22 mouse cellular contexts compared by ENCODE assay signal in the genomic region with DNA sequence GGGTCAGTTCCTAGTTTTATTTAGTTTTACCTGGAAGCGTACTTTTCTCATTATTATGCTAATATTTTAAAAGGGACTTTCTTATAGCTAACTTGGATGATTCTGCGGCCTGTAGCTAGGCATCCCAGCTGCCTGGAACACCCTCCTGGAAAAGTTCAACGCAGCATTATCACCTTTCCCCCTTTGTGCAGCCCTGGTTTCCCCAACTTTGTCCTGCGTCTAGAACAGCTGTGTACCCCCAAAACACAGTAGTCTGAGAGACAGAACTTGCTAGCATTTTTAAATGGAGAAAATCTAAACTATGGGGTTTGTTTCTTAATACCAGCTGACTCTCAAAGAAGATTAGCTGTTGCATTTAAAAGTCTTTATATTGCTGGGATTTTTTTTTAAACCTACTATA. TPM values are rescaled to one million over a fixed set of nuclear protein-coding genes. Genes with fewer than 3 reads are reported as not detected.
DNase-seq lines count a peak whose midpoint lies in the region; ATAC-seq and TF ChIP-seq lines count a peak whose summit lies in the region.
"Had no signal": no experiment of that assay in that cellular context is flagged by ENCODE, and none has a peak within 500 bp of the region (broad histone marks: within the 10 kb centered on the region; RNA-seq: fewer than 3 reads in every experiment).

No protein-coding gene starts in this region.

- H3K9me3 ChIP-seq in forebrain, embryonic 13.5 days (replicated peaks): no peaks in the 10 kb centered on the region
- H3K9me3 ChIP-seq in forebrain, embryonic 12.5 days: no peaks in the 10 kb centered on the region
- H3K9me3 ChIP-seq in forebrain, postnatal 0 days (ENCODE audit: low read length): no peaks in the 10 kb centered on the region
- no peaks in the 10 kb centered on the region for H3K9me3 ChIP-seq in forebrain, embryonic 16.5 days (ENCODE audit: control insufficient read depth, low read length)
- no peaks in the 10 kb centered on the region for H3K9me3 ChIP-seq in midbrain, embryonic 11.5 days (ENCODE audit: control insufficient read depth, low read length)
- no peaks in the 10 kb centered on the region for H3K9me3 ChIP-seq in midbrain, postnatal 0 days (ENCODE audit: low read length)
- H3K9me3 ChIP-seq: embryonic facial prominence, embryonic 13.5 days; embryonic facial prominence, embryonic 15.5 days had no signal

- ATAC-seq in forebrain, embryonic 13.5 days: no peak
- no peak for ATAC-seq in forebrain, embryonic 12.5 days (ENCODE audit: low FRiP score)
- ATAC-seq in forebrain, postnatal 0 days: no peak
- ATAC-seq in forebrain, embryonic 16.5 days: no peak
- ATAC-seq in midbrain, embryonic 11.5 days (ENCODE audit: low FRiP score): no peak
- ATAC-seq in midbrain, postnatal 0 days (ENCODE audit: low FRiP score): no peak

- 9% methylated on average over 4 of the region's 4 CpGs for WGBS in forebrain, embryonic 13.5 days
- 7% methylated on average over 4 of the region's 4 CpGs for WGBS in forebrain, embryonic 12.5 days
- WGBS in forebrain, postnatal 0 days: 17% methylated on average over 4 of the region's 4 CpGs
- 9% methylated on average over 4 of the region's 4 CpGs for WGBS in forebrain, embryonic 16.5 days
- WGBS in midbrain, embryonic 11.5 days: 3% methylated on average over 4 of the region's 4 CpGs
- WGBS in midbrain, postnatal 0 days: 11% methylated on average over 4 of the region's 4 CpGs

- no peak overlapping the region for H3K9ac ChIP-seq in forebrain, embryonic 13.5 days
- H3K9ac ChIP-seq in forebrain, embryonic 12.5 days: no peak overlapping the region
- H3K9ac ChIP-seq in forebrain, postnatal 0 days: no peak overlapping the region
- no peak overlapping the region for H3K9ac ChIP-seq in forebrain, embryonic 16.5 days (replicated peaks; ENCODE audit: low read depth, low read length)
- no peak overlapping the region for H3K9ac ChIP-seq in midbrain, embryonic 11.5 days (ENCODE audit: low read length)
- no peak overlapping the region for H3K9ac ChIP-seq in midbrain, postnatal 0 days (replicated peaks; ENCODE audit: low read length, poor library complexity, severe bottlenecking)
- H3K9ac ChIP-seq: embryonic facial prominence, embryonic 13.5 days; embryonic facial prominence, embryonic 15.5 days had no signal

- peaks cover 19% of the 10 kb centered on the region for H3K4me1 ChIP-seq in forebrain, embryonic 13.5 days
- peaks cover 3% of the 10 kb centered on the region; the same call in 1 of the 2 replicates for H3K4me1 ChIP-seq in forebrain, embryonic 12.5 days
- no peaks in the 10 kb centered on the region for H3K4me1 ChIP-seq in forebrain, postnatal 0 days (ENCODE audit: insufficient read depth)
- H3K4me1 ChIP-seq in forebrain, embryonic 16.5 days (replicated peaks; ENCODE audit: control insufficient read depth, insufficient read depth, low read length): peaks cover 20% of the 10 kb centered on the region; the same call in 1 of the 2 replicates
- H3K4me1 ChIP-seq in midbrain, embryonic 11.5 days (ENCODE audit: control insufficient read depth, insufficient read depth, low read length): no peaks in the 10 kb centered on the region
- H3K4me1 ChIP-seq in midbrain, postnatal 0 days (ENCODE audit: insufficient read depth, low read length): no peaks in the 10 kb centered on the region

- no peak for TF ChIP-seq CTCF in forebrain, postnatal 0 days (IDR thresholded peaks at IDR 0.05; ENCODE audit: low read depth)
- TF ChIP-seq CTCF in midbrain, postnatal 0 days (IDR thresholded peaks at IDR 0.05): no peak

- no peak overlapping the region for H3K4me3 ChIP-seq in forebrain, embryonic 13.5 days
- no peak overlapping the region for H3K4me3 ChIP-seq in forebrain, embryonic 12.5 days (replicated peaks)
- H3K4me3 ChIP-seq in forebrain, postnatal 0 days (ENCODE audit: low read depth, low read length): no peak overlapping the region
- no peak overlapping the region for H3K4me3 ChIP-seq in forebrain, embryonic 16.5 days (replicated peaks; ENCODE audit: low read length)
- no peak overlapping the region for H3K4me3 ChIP-seq in midbrain, embryonic 11.5 days (ENCODE audit: low read depth, low read length)
- H3K4me3 ChIP-seq in midbrain, postnatal 0 days (ENCODE audit: low read depth, low read length): no peak overlapping the region
- H3K4me3 ChIP-seq: embryonic facial prominence, embryonic 13.5 days; embryonic facial prominence, embryonic 15.5 days; erythroblast, embryonic 14.5 days had no signal

- peak overlapping the region; percentile 41 for H3K4me2 ChIP-seq in forebrain, embryonic 13.5 days
- no peak overlapping the region for H3K4me2 ChIP-seq in forebrain, embryonic 12.5 days
- 0 out of 2 replicates have a peak overlapping the region, but pooled peaks have one; percentile 15 for H3K4me2 ChIP-seq in forebrain, postnatal 0 days (ENCODE audit: low read depth)
- no peak overlapping the region; the same call in 1 of the 2 replicates for H3K4me2 ChIP-seq in forebrain, embryonic 16.5 days (ENCODE audit: low read length)
- H3K4me2 ChIP-seq in midbrain, embryonic 11.5 days: no peak overlapping the region
- H3K4me2 ChIP-seq in midbrain, postnatal 0 days (ENCODE audit: low read depth, low read length, poor library complexity, severe bottlenecking): no peak overlapping the region
- H3K4me2 ChIP-seq: embryonic facial prominence, embryonic 13.5 days; embryonic facial prominence, embryonic 15.5 days had no signal

- no peak overlapping the region for H3K27ac ChIP-seq in forebrain, embryonic 13.5 days
- H3K27ac ChIP-seq in forebrain, embryonic 12.5 days: no peak overlapping the region
- no peak overlapping the region for H3K27ac ChIP-seq in forebrain, postnatal 0 days (ENCODE audit: low read depth, low read length)
- no peak overlapping the region for H3K27ac ChIP-seq in forebrain, embryonic 16.5 days (ENCODE audit: low read length)
- H3K27ac ChIP-seq in midbrain, embryonic 11.5 days (ENCODE audit: low read depth, low read length): no peak overlapping the region
- H3K27ac ChIP-seq in midbrain, postnatal 0 days (ENCODE audit: low read depth, low read length): no peak overlapping the region
- H3K27ac ChIP-seq: embryonic facial prominence, embryonic 13.5 days; embryonic facial prominence, embryonic 15.5 days had no signal

- H3K36me3 ChIP-seq in forebrain, embryonic 13.5 days (ENCODE audit: poor library complexity, severe bottlenecking): no peaks in the 10 kb centered on the region
- no peaks in the 10 kb centered on the region for H3K36me3 ChIP-seq in forebrain, embryonic 12.5 days (replicated peaks)
- no peaks in the 10 kb centered on the region for H3K36me3 ChIP-seq in forebrain, postnatal 0 days (ENCODE audit: insufficient read depth)
- no peaks in the 10 kb centered on the region for H3K36me3 ChIP-seq in forebrain, embryonic 16.5 days (ENCODE audit: control insufficient read depth, insufficient read depth)
- no peaks in the 10 kb centered on the region for H3K36me3 ChIP-seq in midbrain, embryonic 11.5 days (ENCODE audit: control insufficient read depth, insufficient read depth, low read length)
- no peaks in the 10 kb centered on the region for H3K36me3 ChIP-seq in midbrain, postnatal 0 days (ENCODE audit: insufficient read depth, low read length)
- H3K36me3 ChIP-seq: embryonic facial prominence, embryonic 13.5 days; embryonic facial prominence, embryonic 15.5 days had no signal

- H3K27me3 ChIP-seq in forebrain, embryonic 13.5 days: peaks cover 91% of the 10 kb centered on the region
- peaks cover 81% of the 10 kb centered on the region for H3K27me3 ChIP-seq in forebrain, embryonic 12.5 days
- peaks cover 35% of the 10 kb centered on the region for H3K27me3 ChIP-seq in forebrain, postnatal 0 days (ENCODE audit: insufficient read depth, low read length)
- H3K27me3 ChIP-seq in forebrain, embryonic 16.5 days (replicated peaks; ENCODE audit: control insufficient read depth, insufficient read depth, low read length): peaks cover 45% of the 10 kb centered on the region
- H3K27me3 ChIP-seq in midbrain, embryonic 11.5 days (ENCODE audit: control insufficient read depth, insufficient read depth, low read length): peaks cover 62% of the 10 kb centered on the region
- peaks cover 62% of the 10 kb centered on the region for H3K27me3 ChIP-seq in midbrain, postnatal 0 days (ENCODE audit: insufficient read depth, low read length)

- no peak for DNase-seq in forebrain, postnatal 0 days
- peak; percentile 84 for DNase-seq in midbrain, embryonic 11.5 days (ENCODE audit: low spot score, missing footprints)
- no peak for DNase-seq in midbrain, postnatal 0 days (ENCODE audit: low spot score)
- DNase-seq: adrenal gland, adult 2 months; adrenal gland, postnatal 10 days; adrenal gland, postnatal 25 days; cerebellum, adult 11 months; cerebellum, adult 18-20 months; cerebellum, adult 8-10 months; cerebellum, adult 9-11 months; cerebellum, postnatal 14 days; cerebellum, postnatal 36 days had no signal

RNA-seq across cellular contexts. Expression of a gene that starts 14.6 kb away (rescaled TPM):
- polyA plus RNA-seq in forebrain, embryonic 13.5 days (2015; fragmentation: Nextera tagmentation; extraction: Ambion mirVana): 15.5 and 16.2 TPM in 2 replicates
- polyA plus RNA-seq in forebrain, embryonic 12.5 days (2016; fragmentation: Nextera tagmentation; extraction: Ambion mirVana): 10.1 and 15.7 TPM in 2 replicates
- total RNA-seq in forebrain, postnatal 0 days (2014; rRNA removed): 19.7 and 28.9 TPM in 2 replicates
- 3.7 and 4.9 TPM in 2 replicates for polyA plus RNA-seq in forebrain, postnatal 0 days (2015; fragmentation: Nextera tagmentation; extraction: Ambion mirVana)
- 7.2 and 12.6 TPM in 2 replicates for polyA plus RNA-seq in forebrain, embryonic 16.5 days (2015; fragmentation: Nextera tagmentation; extraction: Ambion mirVana)
- 0.33 and 0.81 TPM in 2 replicates for polyA plus RNA-seq in midbrain, embryonic 11.5 days (2014; fragmentation: Nextera tagmentation; extraction: Ambion mirVana)
- 0.57 and 1.5 TPM in 2 replicates for total RNA-seq in midbrain, postnatal 0 days (2014; rRNA removed)
- 0.81 and 1.1 TPM in 2 replicates for polyA plus RNA-seq in midbrain, postnatal 0 days (2015; fragmentation: Nextera tagmentation; extraction: Ambion mirVana)
- total RNA-seq: adrenal gland, adult 2 months; common myeloid progenitor, adult 5-6 weeks; ES-E14; MEL had no signal
- polyA plus RNA-seq: adrenal gland, adult 2 months; C2C12; erythroblast, embryonic 14.5 days had no signal

RNA-seq across cellular contexts. Expression of a gene that starts 33.3 kb away (rescaled TPM):
- polyA plus RNA-seq in forebrain, embryonic 13.5 days (2015; fragmentation: Nextera tagmentation; extraction: Ambion mirVana): 84.5 and 91.5 TPM in 2 replicates
- polyA plus RNA-seq in forebrain, embryonic 12.5 days (2016; fragmentation: Nextera tagmentation; extraction: Ambion mirVana): 68.0 and 102 TPM in 2 replicates
- 6.5 and 12.9 TPM in 2 replicates for total RNA-seq in forebrain, postnatal 0 days (2014; rRNA removed)
- polyA plus RNA-seq in forebrain, postnatal 0 days (2015; fragmentation: Nextera tagmentation; extraction: Ambion mirVana): 47.2 and 51.3 TPM in 2 replicates
- polyA plus RNA-seq in forebrain, embryonic 16.5 days (2015; fragmentation: Nextera tagmentation; extraction: Ambion mirVana): 74.3 and 75.7 TPM in 2 replicates
- polyA plus RNA-seq in midbrain, embryonic 11.5 days (2014; fragmentation: Nextera tagmentation; extraction: Ambion mirVana): 5.2 and 7.7 TPM in 2 replicates
- total RNA-seq in midbrain, postnatal 0 days (2014; rRNA removed): 0.49 and 0.76 TPM in 2 replicates
- polyA plus RNA-seq in midbrain, postnatal 0 days (2015; fragmentation: Nextera tagmentation; extraction: Ambion mirVana): 3.3 and 6.7 TPM in 2 replicates
- total RNA-seq: adrenal gland, postnatal 25 days; common myeloid progenitor, adult 5-6 weeks; ES-E14; MEL had no signal
- polyA plus RNA-seq: C2C12; erythroblast, embryonic 14.5 days had no signal

Comparison
In these comparisons a context has a peak if more than half of its experiments do, and no peak if none do; other contexts are left out.
1. H3K4me2 ChIP-seq: peak in forebrain, embryonic 13.5 days (single experiment) and forebrain, postnatal 0 days (single experiment); none in forebrain, embryonic 12.5 days (single experiment), forebrain, embryonic 16.5 days (single experiment), midbrain, embryonic 11.5 days (single experiment) and midbrain, postnatal 0 days (single experiment).